Mouse (Mus musculus) natural killer cell, adult 2 months (primary cell): ENCODE measurements at regions not wholly inside any gene's neighbourhood (a gene's known extent, or its start where the extent isn't known, plus 50 kb on each side); places are given as distances from the start of the nearest gene placed in this dataset.
A peak's percentile ranks its signal among the peaks of the same experiment; 100 is the strongest.

Experiments
- DNase-seq, 2 experiments: peaks; one replicate each; pipeline ENCODE4 v3.0.0; 2022; ENCODE audit warnings: low spot score in 2 of 2

DNA sequence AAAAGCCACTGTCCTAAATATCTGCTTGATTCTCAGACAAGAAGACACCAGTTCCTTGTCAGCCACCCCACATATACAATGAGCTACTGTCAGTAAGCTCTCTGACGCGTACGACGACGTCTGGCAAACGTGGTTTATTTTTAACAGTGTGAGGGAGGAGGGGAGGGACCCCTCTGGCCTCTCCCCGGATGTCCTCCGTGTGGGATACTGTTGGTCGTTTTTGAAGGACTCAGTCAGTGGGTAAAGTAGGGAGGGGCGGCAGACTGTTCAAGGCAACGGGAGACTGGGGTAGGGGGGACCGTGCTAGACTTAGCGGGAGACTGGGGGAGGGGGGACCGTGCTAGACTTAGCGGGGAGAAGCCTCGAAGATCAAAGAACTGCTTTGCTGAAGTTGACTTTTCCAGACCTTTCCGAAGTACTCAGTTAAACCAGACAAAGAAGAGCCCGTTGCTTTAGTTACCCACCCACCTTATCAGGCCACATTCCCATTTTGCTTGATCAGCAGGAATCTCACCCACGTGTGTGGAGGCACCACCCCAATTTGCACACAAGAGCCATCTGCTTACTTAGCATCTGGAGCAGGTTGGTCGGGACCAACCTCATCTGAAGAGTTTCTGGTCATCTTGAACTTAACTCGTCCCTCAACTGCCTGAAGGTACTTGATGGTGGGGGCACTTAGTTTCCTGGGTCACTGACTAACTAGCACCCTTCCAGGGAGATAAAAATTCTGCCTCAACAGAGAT is 92.6 kb upstream of the Mark1 start:
- no peak for DNase-seq

DNA sequence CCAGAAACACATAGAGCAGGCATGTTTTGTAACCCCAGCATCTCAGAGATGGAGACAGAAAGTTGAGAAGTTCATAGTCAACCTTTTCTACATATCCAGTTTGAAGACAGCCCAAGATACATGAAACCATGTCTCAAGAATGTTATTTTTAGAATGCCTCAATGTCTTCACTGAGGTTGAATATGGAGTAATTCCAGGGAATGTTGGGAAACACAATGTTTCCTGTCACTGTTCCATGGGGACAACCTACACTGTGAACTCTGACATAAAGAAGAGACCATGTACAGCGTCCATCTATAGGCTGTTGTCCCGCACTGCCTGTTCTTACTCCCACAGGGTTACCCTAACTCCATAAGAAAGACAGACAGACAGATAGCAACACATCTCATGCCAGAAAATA is 89.8 kb upstream of the Mark1 start:
- DNase-seq = no peak

DNA sequence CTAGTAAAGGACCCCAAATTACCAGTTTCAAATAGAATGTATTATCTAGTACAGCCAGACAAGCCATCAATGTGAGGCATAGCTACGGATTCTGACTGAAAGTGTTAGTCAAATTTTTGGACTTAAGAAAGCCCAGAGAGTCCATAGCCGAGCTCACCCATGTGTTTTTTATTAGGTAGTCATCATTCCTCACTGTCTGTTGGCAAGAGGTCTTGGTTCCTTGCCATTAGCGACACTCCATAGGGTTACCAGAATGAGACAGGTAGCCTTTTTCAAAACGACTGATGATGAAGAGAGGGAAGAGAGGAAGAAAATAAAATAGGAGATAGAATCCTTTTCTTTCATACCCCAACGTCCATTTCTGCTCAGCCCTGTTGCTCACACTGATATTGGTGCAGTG is 83.8 kb upstream of the Mark1 start:
- DNase-seq = no peak

DNA sequence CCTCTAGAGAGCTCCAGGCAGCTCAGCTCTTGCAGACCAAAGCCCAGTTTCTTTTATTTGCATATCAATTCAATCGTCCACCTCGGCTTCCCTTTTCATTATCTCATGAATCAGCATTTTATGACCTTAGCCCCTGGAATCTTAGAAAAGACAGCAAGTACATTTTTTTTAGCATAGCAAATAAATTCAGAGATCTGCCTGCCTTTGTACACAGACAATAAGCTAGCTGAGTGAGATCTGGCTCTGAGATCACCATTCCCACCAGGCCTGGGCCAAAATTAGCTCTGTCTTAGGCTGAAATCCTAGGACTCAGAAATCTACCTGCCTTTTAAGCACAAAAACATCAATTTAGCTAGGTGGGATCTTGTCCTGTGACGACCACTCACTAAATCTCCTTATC is 80.7 kb upstream of the Mark1 start:
- DNase-seq = no peak

DNA sequence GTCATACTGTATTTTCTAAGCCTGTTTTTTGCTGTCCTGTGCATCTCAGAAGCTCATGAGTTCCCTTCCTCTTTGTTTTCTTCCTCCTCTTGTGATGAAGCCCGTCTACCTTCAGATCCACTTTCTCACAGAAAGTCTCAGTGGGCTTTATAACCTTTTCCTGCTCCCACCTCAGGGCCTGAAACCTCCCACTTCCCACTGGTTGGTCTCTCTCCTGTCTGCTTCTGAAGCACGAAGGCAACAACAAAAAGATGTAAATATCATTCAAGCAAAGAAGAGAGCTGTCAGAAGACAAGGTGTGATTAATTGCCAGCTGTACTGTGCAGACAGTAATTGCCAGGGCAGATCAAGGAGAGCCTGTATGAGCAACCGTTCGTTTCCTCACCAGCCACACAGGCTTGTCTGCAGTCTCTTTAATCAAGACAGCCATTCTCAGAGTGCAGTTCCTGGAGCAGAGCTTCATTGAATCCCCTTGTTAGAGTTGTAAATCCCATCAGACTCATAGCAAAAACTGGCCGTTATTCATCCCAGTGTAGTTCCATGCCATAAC is 80.0 kb upstream of the Mark1 start:
- no peak for DNase-seq

DNA sequence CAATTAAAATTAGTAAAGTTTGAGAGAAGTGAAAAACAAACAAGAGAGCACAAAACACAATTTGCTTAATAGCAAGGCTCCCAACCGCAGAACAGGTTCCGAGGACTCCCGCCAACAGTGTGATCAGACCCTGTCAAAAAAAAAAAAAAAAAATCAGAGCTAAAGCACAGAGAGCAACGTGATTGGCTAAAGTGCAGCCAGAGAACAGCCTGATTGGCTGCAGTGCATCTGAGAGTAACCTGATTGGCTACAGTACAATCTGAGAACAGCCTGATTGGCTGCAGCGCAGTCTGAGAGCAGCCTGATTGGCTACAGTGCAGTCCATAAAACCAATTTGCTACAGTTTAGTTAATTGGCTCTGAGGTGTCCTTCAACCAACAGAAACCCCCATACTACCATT is 74.6 kb upstream of the Mark1 start:
- DNase-seq = no peak

DNA sequence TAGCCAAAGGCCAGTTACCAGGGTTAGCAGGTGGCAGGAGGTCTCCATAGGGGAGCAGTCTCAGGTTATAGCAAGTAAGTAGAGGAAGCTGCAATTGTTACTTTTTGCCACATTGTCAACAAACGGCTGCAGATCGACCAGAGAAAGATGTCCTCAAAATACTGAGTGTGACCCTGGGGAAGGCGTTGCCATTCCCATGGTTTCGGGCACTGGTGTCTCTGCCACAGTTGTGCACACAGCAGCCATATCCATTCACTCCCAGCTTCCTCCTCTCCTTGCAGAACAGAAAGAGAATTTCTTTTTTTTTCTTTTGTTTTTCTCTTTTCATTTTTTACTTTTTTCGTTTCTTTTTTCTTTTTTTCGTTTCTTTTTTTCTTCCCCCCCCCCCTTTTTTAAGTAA is 73.4 kb upstream of the Mark1 start:
- no peak for DNase-seq

DNA sequence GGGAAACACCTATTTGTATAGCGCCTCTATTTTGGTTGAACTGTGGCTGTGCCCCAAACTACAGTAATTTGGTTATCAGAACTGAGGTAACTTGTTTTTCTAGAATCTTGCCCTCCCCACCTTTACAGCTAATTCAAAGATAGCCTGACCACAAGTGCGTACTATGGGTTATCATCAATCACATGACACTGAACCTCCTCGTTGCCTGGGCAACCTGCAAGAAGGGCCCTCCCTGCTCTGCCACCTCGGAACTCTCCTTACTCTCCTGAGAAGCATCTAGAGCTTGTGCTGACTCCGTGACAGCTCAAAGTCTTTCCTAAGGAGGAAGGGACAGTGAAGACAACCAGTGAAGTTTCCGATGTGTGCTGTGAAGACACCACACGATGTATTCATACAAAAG is 72.2 kb upstream of the Mark1 start:
- DNase-seq = peak; percentile 66 to 84

DNA sequence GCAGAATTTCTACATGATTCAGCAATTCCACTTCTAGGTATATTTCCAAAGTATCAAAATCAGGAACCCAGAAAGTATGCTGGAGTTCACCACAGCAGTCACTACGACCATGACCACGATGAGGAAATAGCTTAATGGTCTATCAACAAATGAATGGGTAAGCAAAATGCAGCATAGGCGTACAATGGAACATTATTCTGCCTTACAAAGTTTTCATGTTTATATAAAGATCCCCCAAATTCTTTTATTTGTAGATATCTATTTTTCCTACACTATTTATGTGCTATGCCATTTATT is 71.4 kb upstream of the Mark1 start:
- no peak for DNase-seq

DNA sequence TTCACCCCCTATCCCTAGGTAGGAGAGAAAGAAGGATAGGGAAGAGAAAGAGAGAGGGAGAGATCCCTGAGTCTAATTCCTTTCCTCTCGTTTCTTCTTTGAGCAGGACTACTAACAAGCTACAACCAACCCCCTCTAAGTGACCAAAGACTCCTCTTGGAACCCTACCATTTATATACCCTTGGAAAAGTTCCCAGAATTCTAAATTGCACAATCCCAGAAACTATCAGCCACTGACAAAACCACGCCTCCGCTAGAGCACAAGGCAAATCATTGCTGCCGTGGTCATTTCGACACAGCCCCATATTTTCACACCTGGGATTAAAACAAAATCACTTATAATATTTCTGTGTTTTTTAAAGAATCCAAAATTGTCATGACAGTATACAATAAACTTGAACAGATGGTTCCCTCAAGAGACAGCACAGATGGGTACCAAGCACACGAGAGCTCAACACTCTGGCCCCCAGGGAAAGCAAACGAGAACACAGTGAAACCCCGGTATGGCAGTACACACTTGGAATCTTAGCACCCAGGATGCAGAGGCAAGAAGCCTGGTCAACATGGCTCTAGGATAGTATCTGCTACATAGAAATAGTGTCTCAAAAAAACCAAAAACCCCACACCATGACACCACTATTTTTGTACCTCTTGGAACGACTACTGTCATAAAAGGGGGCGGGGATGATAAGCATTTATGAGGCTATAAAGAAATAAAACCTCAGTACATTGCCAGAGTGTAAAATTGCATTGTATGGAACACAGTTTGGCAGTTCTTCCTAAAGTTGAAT is 70.9 kb upstream of the Mark1 start:
- DNase-seq = no peak

DNA sequence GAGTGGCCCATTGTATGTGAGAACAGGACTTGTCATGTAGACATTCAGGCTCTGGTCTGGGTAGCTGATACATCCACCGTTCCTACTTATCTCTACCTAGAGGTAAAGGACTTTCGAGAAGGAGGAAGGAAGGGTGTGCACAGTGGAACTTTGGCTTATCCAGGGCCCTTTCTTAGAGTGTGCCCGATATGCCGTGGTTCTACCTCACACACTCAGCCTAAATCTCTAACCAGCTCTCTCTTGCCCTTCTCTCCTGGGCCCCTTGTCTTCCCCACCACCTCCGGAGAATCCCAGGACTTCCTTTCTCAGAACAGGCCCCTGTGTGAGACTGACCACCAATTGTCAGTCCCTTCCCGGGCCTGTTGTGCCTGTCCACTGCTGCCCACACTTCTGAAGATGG is 68.8 kb upstream of the Mark1 start:
- DNase-seq = no peak

DNA sequence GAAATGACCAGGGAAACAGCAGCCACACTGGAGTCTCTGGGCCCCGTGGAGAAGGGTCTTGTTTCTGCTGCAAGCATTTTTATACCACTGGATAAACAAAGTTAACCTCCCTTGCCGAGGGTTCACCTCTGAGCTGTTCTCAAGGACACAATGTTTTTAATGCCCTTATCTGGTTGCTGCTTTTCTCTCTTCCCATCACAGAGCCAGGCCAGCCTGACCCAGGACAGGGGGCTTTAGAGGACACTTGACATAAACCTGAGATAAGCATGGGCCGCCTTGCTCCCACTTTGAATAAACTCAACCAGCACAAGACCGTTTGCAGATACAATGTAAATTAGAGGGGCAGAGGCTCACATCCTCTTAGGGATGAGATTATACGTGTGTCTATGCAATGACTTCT is 68.3 kb upstream of the Mark1 start:
- no peak for DNase-seq

DNA sequence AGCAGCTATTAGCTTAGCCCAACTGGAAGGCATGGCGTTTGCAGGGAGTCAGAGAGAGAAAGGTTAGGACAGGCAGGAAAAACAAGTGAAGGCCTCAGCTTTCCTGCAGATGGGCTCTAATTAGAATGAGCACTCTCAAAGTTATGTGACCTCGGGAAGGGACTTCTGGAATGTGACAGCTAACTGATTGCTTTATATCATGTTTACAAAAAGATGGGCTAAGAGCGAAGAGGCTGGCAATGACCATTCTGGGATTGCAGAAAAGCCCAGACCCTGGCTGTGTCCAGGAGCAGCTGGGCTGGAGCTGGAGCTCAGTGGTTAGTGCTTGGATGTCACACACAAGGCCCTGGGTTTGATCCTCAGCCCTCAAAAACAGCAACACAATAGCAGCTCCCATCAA is 65.7 kb upstream of the Mark1 start:
- DNase-seq = no peak

DNA sequence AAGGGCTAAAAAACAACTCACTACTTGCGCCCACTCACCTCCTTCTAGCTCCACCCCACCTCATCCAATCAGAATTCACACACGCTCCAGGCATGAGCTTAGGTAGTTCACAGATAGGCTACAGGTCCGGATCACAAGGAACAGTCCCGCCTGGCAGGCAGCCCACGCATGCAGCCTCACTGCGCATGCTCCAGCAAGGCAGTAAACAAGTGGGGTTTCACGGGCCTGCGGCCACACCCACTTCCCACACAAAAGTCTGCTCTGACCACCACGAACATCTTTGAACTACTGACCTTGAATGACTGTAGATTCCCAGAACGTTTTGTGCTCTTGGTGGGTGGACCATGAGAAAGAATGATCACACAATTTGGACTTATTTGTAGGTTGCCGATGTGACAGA is 62.7 kb upstream of the Mark1 start:
- peak; percentile 9 to 36 for DNase-seq

DNA sequence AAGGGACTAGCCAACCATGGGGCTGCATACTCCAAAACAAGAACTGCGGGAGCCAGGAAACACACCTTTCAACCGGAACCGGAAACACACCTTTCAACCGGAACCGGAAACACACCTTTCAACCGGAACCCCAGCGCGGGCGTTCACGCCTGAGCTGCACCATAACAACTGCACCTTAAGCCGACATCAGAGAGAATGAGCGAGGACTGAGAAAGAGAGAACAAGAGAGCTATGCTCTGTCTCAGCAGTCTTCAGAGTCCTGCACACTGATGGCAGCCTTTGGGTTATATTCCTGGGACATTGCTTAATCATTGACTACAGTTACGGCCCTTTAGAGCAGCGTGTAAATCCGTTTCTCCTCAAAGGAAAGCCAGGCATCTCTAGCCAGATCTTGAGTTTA is 58.1 kb upstream of the Mark1 start:
- no peak for DNase-seq

DNA sequence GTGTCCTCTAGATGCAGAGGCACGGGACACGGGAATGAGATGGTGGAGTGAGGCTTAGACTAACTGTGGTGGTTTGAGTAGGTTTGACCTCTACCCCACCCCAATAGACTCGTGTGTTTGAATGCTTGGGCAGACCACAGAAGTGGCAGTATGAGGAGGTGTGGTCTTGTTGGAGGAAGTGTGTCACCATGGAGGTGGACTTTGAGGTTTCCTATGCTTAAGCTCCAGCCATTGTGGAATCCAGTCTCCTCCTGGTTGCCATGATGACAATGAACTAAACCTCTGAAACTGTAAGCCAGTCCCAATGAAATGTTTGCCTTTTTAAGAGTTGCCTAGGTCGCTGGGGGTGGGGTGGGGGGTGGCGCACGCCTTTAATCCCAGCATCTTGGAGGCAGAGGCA is 53.3 kb upstream of the Mark1 start:
- DNase-seq = peak in 1 of 2 experiments; percentile 9

DNA sequence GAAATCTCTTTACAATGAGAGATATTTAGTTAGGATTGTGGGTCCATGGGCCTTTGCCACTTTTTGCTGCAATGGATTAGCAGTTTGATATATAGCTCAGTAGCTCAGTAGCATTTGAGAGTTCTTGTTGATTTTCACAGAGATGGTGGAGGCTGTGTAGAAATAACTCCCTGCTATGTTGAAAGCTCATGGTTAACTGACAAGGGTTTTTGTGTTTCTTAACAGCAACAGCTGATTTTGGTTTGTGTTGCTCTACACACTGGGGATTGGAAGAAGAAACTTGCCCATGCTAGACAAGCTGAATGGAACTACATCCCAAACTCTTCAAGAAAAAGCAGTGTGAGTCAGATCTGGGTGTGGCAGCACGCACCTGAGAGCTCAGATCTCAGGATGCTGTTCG is 50.6 kb upstream of the Mark1 start:
- DNase-seq = no peak
